Mouse (Mus musculus) hindbrain, embryonic 14.5 days (tissue): Measurements from ENCODE around the gene Cfap43. TPM values are rescaled to one million over a fixed set of nuclear protein-coding genes. Genes with fewer than 3 reads are reported as not detected.
A peak's percentile ranks its signal among the peaks of the same experiment; 100 is the strongest.

Experiments
- ATAC-seq: fragments of 200-750 bp; cut with Nextera tagmentation; 2 replicates; pipeline ENCODE4 v1.8.0; 2017; ENCODE audit warnings: moderate number of reproducible peaks, mild to moderate bottlenecking, moderate TSS enrichment, moderate library complexity; ENCODE audit not compliant: low FRiP score
- DNase-seq: peaks from one replicate; pipeline ENCODE4 v3.0.0-alpha.2; 2015; ENCODE audit warnings: low spot score
- H3K27ac ChIP-seq: fragments of 300-500 bp; sonication (generic); 2 replicates; pipeline ENCODE4 v1.5.1; 2014; ENCODE audit warnings: mild to moderate bottlenecking, moderate library complexity
- H3K27me3 ChIP-seq: fragments of 300-500 bp; sonication (generic); 2 replicates; pipeline ENCODE4 v1.6.1; 2014; ENCODE audit warnings: mild to moderate bottlenecking, low read length, mixed read lengths; ENCODE audit not compliant: control insufficient read depth, insufficient read depth
- H3K36me3 ChIP-seq: fragments of 300-500 bp; sonication (generic); replicated peaks from 2 replicates; pipeline ENCODE4 v1.6.1; 2014; ENCODE audit not compliant: control insufficient read depth, insufficient read depth
- H3K4me1 ChIP-seq: fragments of 300-500 bp; sonication (generic); replicated peaks from 2 replicates; pipeline ENCODE4 v1.6.1; 2014; ENCODE audit warnings: antibody characterized with exemption, low read length, mixed read lengths; ENCODE audit not compliant: control insufficient read depth, insufficient read depth
- H3K4me2 ChIP-seq: fragments of 300-500 bp; sonication (generic); replicated peaks from 2 replicates; pipeline ENCODE4 v1.6.1; 2014; ENCODE audit warnings: mild to moderate bottlenecking, moderate library complexity
- H3K4me3 ChIP-seq: fragments of 300-500 bp; sonication (generic); replicated peaks from 2 replicates; pipeline ENCODE4 v1.5.1; 2014; ENCODE audit warnings: mild to moderate bottlenecking, low read length
- H3K9ac ChIP-seq: fragments of 300-500 bp; sonication (generic); 2 replicates; pipeline ENCODE4 v1.6.1; 2014
- H3K9me3 ChIP-seq: fragments of 300-500 bp; sonication (generic); 2 replicates; pipeline ENCODE4 v1.6.1; 2016; ENCODE audit warnings: low read length; ENCODE audit not compliant: control insufficient read depth
- WGBS: fragments of 180-500 bp; shearing (Covaris S2); extraction: QIAGEN DNeasy Blood & Tissue Kit; methylation state at CpG from one replicate; pipeline ENCODE4 v1.1.7; 2014; 5-methylcytosine and 5-hydroxymethylcytosine counted together
- polyA plus RNA-seq: library from polyadenylated mRNA; unstranded; fragments of >200 nt; fragmentation: Nextera tagmentation; extraction: Ambion mirVana; gene quantifications from 2 replicates; pipeline ENCODE4 v1.2.1, GENCODE M21; 2014

Cfap43 gene
- polyA plus RNA-seq, 1 experiment from 2014 or later, result 4.2 TPM

DNA sequence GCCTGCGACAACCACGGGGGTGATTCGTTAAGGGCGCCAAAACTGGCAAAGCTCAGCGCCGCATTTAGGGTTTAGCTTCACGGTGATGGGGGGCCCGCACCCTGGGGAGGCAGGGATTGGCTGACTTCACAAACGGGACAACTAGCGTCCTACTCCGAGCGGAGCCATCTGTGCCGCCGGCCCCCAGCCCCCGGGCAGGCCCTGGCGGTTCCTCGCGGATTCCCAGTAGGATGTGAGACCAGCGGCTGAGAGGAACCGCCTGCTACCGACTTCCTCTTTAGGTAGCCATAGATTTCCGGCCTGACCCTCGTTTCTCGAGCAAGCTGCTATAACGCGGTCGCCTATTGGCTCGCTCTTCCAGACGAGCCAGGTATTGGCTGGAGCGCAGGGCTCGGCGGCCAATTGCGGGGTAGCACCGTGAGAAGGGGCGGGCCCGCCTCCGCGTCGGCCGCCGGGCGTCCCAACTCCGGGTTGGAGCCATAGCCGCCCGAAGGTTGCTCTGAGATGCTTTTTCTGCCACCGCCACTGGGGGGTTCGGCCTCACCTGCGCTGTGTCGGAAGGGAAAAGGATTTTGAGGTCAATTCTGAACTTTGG lies 53.6 kb downstream of the Cfap43 start, which contains the start of gene Gsto2:
Gene Gsto2 (plus strand): TSS at position 182 of the 595 bp plus-strand sequence.
- Histone ChIP-seq H3K4me2 (peak within 1 kb of the TSS; percentile 83), H3K27ac (peak within 1 kb of the TSS; percentile 93), H3K9me3 (no peaks in the 10 kb centered on the region), H3K27me3 (no peaks in the 10 kb centered on the region), H3K36me3 (peaks cover 14% of the 10 kb centered on the region; the same call in 1 of the 2 replicates), H3K4me3 (peak within 1 kb of the TSS; percentile 58), H3K4me1 (peaks cover 10% of the 10 kb centered on the region; the same call in 1 of the 2 replicates), H3K9ac (peak within 1 kb of the TSS; percentile 84)
- WGBS, result under 1% methylated on average over 49 of the region's 49 CpGs
- DNase-seq (peak; percentile 94), ATAC-seq (peak; percentile 100)

DNA sequence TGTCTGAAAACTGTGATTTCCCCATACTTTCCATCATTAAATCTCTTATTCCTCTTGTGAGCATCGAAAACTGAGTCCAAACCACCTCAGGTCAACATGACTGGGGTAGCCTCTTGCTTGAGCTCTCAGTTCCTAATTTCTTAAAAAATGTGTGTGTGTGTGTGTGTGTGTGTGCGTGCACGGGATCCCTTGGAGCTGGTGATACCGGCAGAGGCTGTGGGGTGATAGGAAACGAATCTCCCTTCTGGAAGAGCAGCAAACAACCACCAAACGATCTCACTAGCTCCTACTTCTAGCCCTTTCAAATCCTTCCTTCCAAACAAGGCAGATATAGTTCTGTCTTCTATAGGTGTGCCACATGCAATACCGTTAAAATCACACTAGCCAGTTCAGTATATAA lies 54.4 kb downstream of the Cfap43 start:
- peaks cover 10% of the 10 kb centered on the region; the same call in 1 of the 2 replicates for H3K4me1 ChIP-seq
- peak overlapping the region; percentile 84 for H3K9ac ChIP-seq
- H3K4me3 ChIP-seq, result peak overlapping the region; percentile 58
- no peak for ATAC-seq
- H3K36me3 ChIP-seq, result peaks cover 19% of the 10 kb centered on the region
- no peak overlapping the region for H3K27ac ChIP-seq
- H3K4me2 ChIP-seq, result peak overlapping the region; percentile 83
- WGBS, result 82% methylated on average over 7 of the region's 7 CpGs
- DNase-seq, result no peak
- H3K9me3 ChIP-seq, result no peaks in the 10 kb centered on the region
- H3K27me3 ChIP-seq, result no peaks in the 10 kb centered on the region

DNA sequence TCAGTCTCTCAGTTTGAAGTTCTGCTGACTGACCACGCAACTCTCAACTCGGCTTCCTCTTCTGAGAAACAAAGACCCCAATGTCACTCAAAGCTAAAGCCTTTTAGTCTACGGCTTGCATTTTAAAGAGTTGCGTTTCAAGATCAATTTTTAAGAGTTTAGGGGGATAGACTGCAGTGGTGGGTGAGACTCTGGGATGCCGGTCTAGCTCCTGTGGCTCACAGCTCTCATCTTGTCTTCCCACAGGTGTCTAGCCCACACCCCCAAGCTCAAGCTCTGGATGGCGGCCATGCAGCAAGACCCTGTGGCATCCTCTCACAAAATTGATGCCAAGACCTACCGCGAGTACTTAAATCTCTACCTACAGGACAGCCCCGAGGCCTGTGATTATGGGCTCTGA lies 55.0 kb downstream of the Cfap43 start:
- no peaks in the 10 kb centered on the region for H3K27me3 ChIP-seq
- no peaks in the 10 kb centered on the region for H3K9me3 ChIP-seq
- peaks cover 22% of the 10 kb centered on the region for H3K36me3 ChIP-seq
- H3K27ac ChIP-seq, result no peak overlapping the region
- no peak overlapping the region for H3K4me3 ChIP-seq
- peaks cover 10% of the 10 kb centered on the region; the same call in 1 of the 2 replicates for H3K4me1 ChIP-seq
- DNase-seq, result no peak
- H3K4me2 ChIP-seq, result no peak overlapping the region
- 99% methylated on average over 9 of the region's 9 CpGs for WGBS
- no peak overlapping the region for H3K9ac ChIP-seq
- no peak for ATAC-seq

DNA sequence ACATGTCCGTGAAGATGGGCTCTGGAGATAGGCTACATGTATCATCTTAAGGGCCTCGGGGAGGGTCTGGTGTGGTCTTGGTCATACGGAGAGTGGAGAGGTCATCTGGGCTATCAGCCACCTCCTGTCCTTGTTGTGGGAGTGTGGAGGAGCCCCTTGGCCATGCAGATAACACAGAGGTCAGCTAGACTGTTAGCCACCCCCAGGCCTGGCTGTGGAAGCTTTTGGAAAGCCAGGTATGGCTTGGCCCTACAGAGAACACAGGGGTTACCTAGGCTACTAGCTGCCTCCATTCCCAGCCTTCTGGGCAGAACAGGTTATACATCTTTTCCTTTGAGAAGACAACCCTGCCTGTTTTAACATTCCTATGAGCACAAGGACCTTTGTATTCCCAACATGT lies 56.5 kb downstream of the Cfap43 start:
- ATAC-seq (no peak), DNase-seq (no peak)
- peaks cover 10% of the 10 kb centered on the region; the same call in 1 of the 2 replicates for H3K4me1 ChIP-seq
- no peaks in the 10 kb centered on the region for H3K9me3 ChIP-seq
- H3K9ac ChIP-seq, result no peak overlapping the region
- H3K4me3 ChIP-seq, result no peak overlapping the region
- H3K27me3 ChIP-seq, result no peaks in the 10 kb centered on the region
- H3K36me3 ChIP-seq, result peaks cover 22% of the 10 kb centered on the region
- H3K4me2 ChIP-seq, result no peak overlapping the region
- 93% methylated on average over 3 of the region's 3 CpGs for WGBS
- H3K27ac ChIP-seq, result no peak overlapping the region

DNA sequence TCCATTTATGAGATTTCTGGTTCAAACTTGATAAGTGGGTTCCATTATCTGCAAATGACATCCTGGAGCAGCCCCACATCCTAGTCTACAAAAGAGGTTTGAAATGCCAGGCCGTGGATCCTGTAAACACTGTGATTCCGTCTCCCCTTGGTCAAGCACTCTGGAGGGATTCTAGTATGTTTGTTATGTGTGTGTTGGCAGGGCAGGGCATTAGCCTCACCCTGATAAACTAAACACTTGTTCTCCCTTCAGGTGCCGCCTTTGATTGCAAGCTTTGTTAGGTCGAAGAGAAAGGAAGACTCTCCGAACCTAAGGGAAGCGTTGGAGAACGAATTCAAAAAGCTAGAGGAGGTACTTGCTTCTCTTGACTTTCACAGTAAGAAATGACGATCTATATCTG lies 59.9 kb downstream of the Cfap43 start:
- H3K27ac ChIP-seq, result no peak overlapping the region
- WGBS, result 94% methylated on average over 8 of the region's 8 CpGs
- H3K27me3 ChIP-seq, result no peaks in the 10 kb centered on the region
- H3K36me3 ChIP-seq, result peaks cover 22% of the 10 kb centered on the region
- no peak overlapping the region for H3K4me2 ChIP-seq
- H3K4me3 ChIP-seq, result no peak overlapping the region
- H3K4me1 ChIP-seq, result no peaks in the 10 kb centered on the region
- DNase-seq, result no peak
- no peaks in the 10 kb centered on the region for H3K9me3 ChIP-seq
- H3K9ac ChIP-seq, result no peak overlapping the region
- ATAC-seq, result no peak

DNA sequence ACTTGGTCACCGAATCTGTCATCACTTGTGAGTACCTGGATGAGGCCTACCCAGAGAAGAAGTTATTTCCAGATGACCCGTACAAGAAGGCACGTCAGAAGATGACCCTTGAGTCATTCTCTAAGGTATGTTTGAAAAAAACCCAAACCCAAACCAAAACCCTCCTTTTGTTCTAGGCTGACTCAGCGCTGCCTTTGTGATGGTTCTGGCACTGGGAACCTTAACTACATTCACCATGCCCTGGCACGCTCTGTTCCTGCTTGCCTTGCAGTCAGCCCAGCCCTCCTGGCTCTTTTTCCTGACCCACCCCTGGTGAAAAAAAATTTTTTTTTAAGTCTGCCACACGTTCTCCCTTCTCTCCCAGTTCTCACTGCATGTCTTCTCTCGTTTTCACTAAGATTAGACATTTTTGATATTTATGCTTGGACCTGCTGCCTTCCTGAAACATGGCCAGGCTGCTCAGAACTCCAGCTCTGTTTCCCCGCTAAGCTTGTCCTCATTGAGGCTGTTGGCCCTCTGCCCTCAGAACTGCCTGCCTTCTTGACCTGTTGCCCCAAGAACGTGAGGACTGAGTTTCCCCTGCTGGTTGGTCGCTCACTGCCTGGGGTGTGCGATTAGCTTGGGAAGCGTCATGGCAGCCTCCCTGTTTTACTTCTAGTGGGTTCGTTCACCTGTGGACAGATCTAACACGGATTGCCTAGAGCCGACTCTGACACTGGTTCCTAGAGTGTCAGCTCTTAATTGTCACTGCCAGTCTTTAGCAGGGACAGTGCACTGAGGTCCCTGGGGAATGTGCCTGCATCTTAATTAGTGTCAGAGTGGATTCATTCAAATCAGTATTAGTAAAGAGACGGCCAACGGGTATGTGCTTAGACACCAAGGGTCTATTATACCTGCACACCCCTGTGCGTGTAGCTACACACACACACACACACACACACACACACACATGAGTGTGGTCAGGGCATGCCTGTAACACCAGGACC lies 60.8 kb downstream of the Cfap43 start:
- Histone ChIP-seq H3K9me3 (no peaks in the 10 kb centered on the region), H3K27ac (no peak overlapping the region), H3K4me1 (no peaks in the 10 kb centered on the region), H3K9ac (no peak overlapping the region), H3K27me3 (no peaks in the 10 kb centered on the region), H3K36me3 (peaks cover 17% of the 10 kb centered on the region; the same call in 1 of the 2 replicates), H3K4me3 (no peak overlapping the region), H3K4me2 (no peak overlapping the region)
- ATAC-seq (no peak), DNase-seq (no peak)
- WGBS, result 73% methylated on average over 18 of the region's 18 CpGs

DNA sequence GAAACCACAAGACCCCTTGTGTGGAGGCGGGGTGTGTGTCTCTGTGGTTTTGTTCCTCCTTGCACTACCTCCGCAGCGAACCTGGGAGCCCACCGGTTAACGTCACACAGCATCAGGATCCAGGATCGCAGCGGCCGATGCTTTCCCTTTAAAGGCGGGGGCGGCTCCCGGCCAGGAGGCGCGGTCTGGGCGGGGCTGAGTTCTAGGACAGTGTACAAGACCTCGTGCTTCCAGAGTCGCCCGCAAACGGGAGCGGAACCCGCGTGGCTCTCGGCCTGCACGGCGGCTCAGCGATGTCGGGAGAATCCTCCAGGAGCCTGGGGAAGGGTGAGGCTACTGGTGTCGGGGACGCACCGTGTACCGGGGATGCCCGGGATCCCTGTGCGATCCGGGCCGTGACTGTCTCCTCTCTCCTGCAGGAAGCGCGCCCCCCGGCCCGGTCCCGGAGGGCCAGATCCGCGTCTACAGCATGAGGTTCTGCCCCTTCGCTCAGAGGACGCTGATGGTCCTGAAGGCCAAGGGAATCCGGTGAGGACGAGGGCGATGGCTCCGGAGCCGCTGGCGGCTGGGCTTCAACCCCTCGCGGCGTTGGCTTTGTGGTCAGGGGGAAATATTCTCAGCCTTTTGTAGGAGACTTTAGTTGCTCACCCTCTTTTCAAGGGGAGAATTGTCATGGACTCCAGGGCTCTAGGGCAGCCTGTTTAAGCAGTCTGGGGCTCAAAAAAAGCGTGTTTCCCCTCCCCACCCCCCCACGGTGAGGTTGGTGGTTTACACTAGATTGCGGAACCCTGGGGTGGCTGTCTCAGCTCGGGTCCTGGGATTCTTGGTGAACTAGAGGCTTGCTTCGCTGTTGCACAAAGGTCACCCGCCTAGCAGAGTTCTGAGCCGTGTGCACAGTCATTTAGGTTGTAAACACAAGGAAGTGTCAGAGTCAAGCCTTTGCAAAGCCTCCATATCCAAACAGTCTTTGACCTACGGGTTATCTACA lies 64.0 kb downstream of the Cfap43 start, which contains the start of gene Gsto1:
Gene Gsto1 (plus strand): TSS at position 175 of the 988 bp plus-strand sequence.
- WGBS, result under 1% methylated on average over 59 of the region's 60 CpGs
- DNase-seq (peak; percentile 83), ATAC-seq (peak; percentile 96)
- peak within 1 kb of the TSS; percentile 90 for H3K4me2 ChIP-seq
- H3K9me3 ChIP-seq, result no peaks in the 10 kb centered on the region
- H3K4me1 ChIP-seq, result no peaks in the 10 kb centered on the region
- peaks cover 4% of the 10 kb centered on the region; the same call in 1 of the 2 replicates for H3K36me3 ChIP-seq
- peak within 1 kb of the TSS; percentile 67 for H3K4me3 ChIP-seq
- peak within 1 kb of the TSS; percentile 81 for H3K9ac ChIP-seq
- peak within 1 kb of the TSS; percentile 63; the same call in 1 of the 2 replicates for H3K27ac ChIP-seq
- no peaks in the 10 kb centered on the region for H3K27me3 ChIP-seq

DNA sequence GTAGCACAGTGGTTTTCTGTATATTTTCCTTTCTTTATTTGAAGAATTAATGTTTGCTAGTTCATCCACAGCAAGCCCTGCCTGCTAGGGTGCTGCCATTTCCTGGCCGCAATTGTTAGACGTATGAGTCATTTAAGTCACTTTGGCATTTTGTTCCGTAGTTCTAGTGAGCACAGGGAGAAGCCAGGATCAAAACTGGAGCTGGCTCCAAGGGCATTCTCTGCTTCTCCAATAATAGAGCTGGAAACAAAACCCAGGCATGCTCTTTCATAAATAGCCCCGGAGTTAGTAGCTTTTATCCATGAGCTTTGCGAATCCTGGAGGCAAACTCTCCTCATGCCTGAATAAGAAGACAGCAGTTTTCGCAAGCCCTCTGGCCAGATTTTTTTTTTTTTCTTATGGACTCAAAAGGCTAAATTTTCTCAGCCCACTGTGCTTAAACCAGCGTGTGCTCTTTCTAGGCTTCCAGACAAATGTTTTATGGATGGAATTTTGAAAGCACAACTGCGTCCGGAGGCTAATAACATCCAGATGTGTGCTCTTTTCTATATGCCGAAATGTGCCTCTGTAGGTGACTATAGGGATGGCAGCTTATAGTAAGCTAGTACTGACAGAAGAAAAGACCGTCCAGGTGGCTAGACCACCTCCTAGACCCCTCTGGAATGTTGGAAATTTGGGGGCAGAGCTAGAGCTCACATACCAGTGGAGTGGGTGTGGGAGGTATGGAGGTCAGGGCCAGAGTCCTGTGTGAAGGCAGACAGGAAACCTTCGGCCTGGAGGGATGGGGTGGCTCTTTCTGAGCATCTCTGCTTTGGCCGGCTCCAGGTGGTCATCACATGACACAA lies 64.9 kb downstream of the Cfap43 start:
- 24% methylated on average over 13 of the region's 13 CpGs for WGBS
- peak overlapping the region; percentile 63; the same call in 1 of the 2 replicates for H3K27ac ChIP-seq
- H3K9me3 ChIP-seq, result no peaks in the 10 kb centered on the region
- no peaks in the 10 kb centered on the region for H3K4me1 ChIP-seq
- H3K36me3 ChIP-seq, result no peaks in the 10 kb centered on the region
- H3K4me2 ChIP-seq, result peak overlapping the region; percentile 90
- no peaks in the 10 kb centered on the region for H3K27me3 ChIP-seq
- peak overlapping the region; percentile 67 for H3K4me3 ChIP-seq
- peak; percentile 76 for ATAC-seq
- peak overlapping the region; percentile 81 for H3K9ac ChIP-seq
- peak; percentile 45 for DNase-seq
